Mouse (Mus musculus) ES-E14 (cell line): ENCODE results near the gene 4931429L15Rik. TPM values are rescaled to one million over a fixed set of nuclear protein-coding genes. Genes with fewer than 3 reads are reported as not detected.

Experiments used
- DNase-seq: peaks from one replicate; pipeline ENCODE4 v3.0.0-alpha.2; 2013; ENCODE audit warnings: low read depth, low spot score
- H3K27ac ChIP-seq: 2 replicates; pipeline ENCODE4 v1.5.1; 2012; ENCODE audit warnings: low read depth, mild to moderate bottlenecking, low read length, moderate library complexity, mixed read lengths; ENCODE audit not compliant: poor library complexity, insufficient read depth, severe bottlenecking
- H3K36me3 ChIP-seq: 2 replicates; pipeline ENCODE4 v1.6.1; 2012; ENCODE audit warnings: mild to moderate bottlenecking, low read length, moderate library complexity, mixed read lengths; ENCODE audit not compliant: control insufficient read depth, poor library complexity, insufficient read depth, severe bottlenecking
- H3K4me1 ChIP-seq, 2 experiments: fragments of 150-350 bp in 1 of 2; sonication (generic) in 1 of 2; 2 replicates each; pipeline ENCODE4 v1.6.1; 2012; ENCODE audit warnings: low read length in 2 of 2, mild to moderate bottlenecking in 1 of 2, mixed read lengths in 1 of 2; ENCODE audit not compliant: control insufficient read depth in 2 of 2, insufficient read depth in 2 of 2, poor library complexity in 1 of 2
- H3K4me3 ChIP-seq, 2 experiments: fragments of 150-350 bp in 1 of 2; sonication (generic) in 1 of 2; 2 replicates each; pipeline ENCODE4 v1.5.1; 2012; ENCODE audit warnings: low read length in 2 of 2, low read depth in 1 of 2, mild to moderate bottlenecking in 1 of 2, mixed read lengths in 1 of 2; ENCODE audit not compliant: insufficient read depth in 1 of 2, poor library complexity in 1 of 2, severe bottlenecking in 1 of 2
- H3K9ac ChIP-seq: 2 replicates; pipeline ENCODE4 v1.6.1; 2012; ENCODE audit warnings: low read depth, mild to moderate bottlenecking, low read length, mixed read lengths; ENCODE audit not compliant: poor library complexity, insufficient read depth, severe bottlenecking
- H3K9me3 ChIP-seq: fragments of 150-350 bp; sonication (generic); 2 replicates; pipeline ENCODE4 v1.6.1; 2012; ENCODE audit warnings: low read depth, mild to moderate bottlenecking, low read length; ENCODE audit not compliant: control insufficient read depth, insufficient read depth
- CHD2 ChIP-seq: IDR thresholded peaks from 2 replicates; pipeline ENCODE4 v1.6.1; 2014; ENCODE audit warnings: mild to moderate bottlenecking, low read depth, low read length, inconsistent platforms
- HCFC1 ChIP-seq: IDR thresholded peaks from 2 replicates; pipeline ENCODE4 v1.6.1; 2012; ENCODE audit warnings: low read length, inconsistent platforms, borderline replicate concordance; ENCODE audit not compliant: insufficient read depth
- MAFK ChIP-seq: IDR thresholded peaks from 2 replicates; pipeline ENCODE4 v1.6.1; 2014; ENCODE audit warnings: mild to moderate bottlenecking, low read depth, low read length, inconsistent platforms; ENCODE audit not compliant: insufficient read depth
- ZC3H11A ChIP-seq: IDR thresholded peaks from 2 replicates; pipeline ENCODE4 v1.6.1; 2012; ENCODE audit warnings: low read depth, mild to moderate bottlenecking, inconsistent platforms, low read length, borderline replicate concordance
- ZNF384 ChIP-seq: IDR thresholded peaks from 2 replicates; pipeline ENCODE4 v1.6.1; 2012; ENCODE audit warnings: low read depth, low read length, inconsistent platforms
- in situ Hi-C, 2 experiments: fragments of 600-800 bp; cut with MboI; formaldehyde crosslinking; loops; one replicate each; pipeline ENCODE4 v1.15.1; 2025; ENCODE audit warnings: low sequenced_read_pairs in 2 of 2, inconsistent platforms in 1 of 2; ENCODE audit not compliant: unreplicated experiment in 2 of 2
- total RNA-seq: library from RNA; depleted of rRNA; stranded (reverse); fragments of 300-350 nt; gene quantifications from 2 replicates; pipeline ENCODE4 v1.2.3, GENCODE M21; 2012

The 4931429L15Rik gene
- total RNA-seq, 1 experiment, result not detected

- in situ Hi-C loops, result no loop called here
- H3K36me3 ChIP-seq, result no peaks in the 10 kb centered on the region
- no peak for DNase-seq
- no peak overlapping the region for H3K9ac ChIP-seq
- TF ChIP-seq HCFC1 (no peak), ZNF384 (no peak), CHD2 (no peak), MAFK (no peak), ZC3H11A (no peak)
- no peak overlapping the region for H3K4me3 ChIP-seq
- no peak overlapping the region for H3K27ac ChIP-seq
- H3K4me1 ChIP-seq, result peaks cover 0 to 2% of the 10 kb centered on the region in 2 experiments; a peak in 1 of 4 replicates
- no peaks in the 10 kb centered on the region for H3K9me3 ChIP-seq
Measured at GRCm38 (mm10) chr9:46320461-46320860, 675 bp upstream of the 4931429L15Rik start.

- TF ChIP-seq ZC3H11A (0 out of 2 replicates have a peak, but pooled peaks have one; percentile 20), ZNF384 (no peak), MAFK (no peak), CHD2 (no peak)
- no peaks in the 10 kb centered on the region for H3K36me3 ChIP-seq
- no peaks in the 10 kb centered on the region for H3K9me3 ChIP-seq
- DNase-seq, result no peak
- H3K4me1 ChIP-seq, result no peaks in the 10 kb centered on the region
- H3K4me3 ChIP-seq, result no peak overlapping the region
- H3K27ac ChIP-seq, result no peak overlapping the region
- in situ Hi-C loops, result loop anchor here in 1 of 2 experiments (10.0 kb wide), 1 partner anchor 313 kb away; no protein-coding TSS in a partner anchor
- H3K9ac ChIP-seq, result no peak overlapping the region
Measured at GRCm38 (mm10) chr9:46317957-46318356, 1.8 kb downstream of the 4931429L15Rik start.

DNA sequence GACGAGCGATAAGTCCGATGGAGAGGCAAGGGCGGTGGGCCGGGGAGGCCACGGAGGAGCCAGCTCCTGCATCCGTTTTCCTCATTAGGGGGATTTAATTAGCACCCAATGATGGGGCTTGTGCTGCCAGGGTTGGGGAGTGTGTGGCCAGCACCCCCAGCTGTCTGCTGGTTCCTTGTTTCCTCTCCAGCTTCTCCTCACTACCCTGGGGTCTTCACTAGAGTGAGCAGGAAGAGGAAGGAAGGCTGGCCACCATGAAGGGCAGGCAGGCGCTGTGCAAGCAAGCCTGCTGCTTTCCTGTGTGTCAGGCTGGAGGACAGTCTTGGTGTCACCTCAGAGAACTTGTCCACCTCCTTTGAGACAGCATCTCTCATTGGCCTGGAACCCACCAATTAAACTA, 2.9 kb downstream of the 4931429L15Rik start:
- no peaks in the 10 kb centered on the region for H3K4me1 ChIP-seq
- no peak for TF ChIP-seq MAFK
- TF ChIP-seq ZNF384, result no peak
- TF ChIP-seq CHD2, result no peak
- no peak for TF ChIP-seq HCFC1
- TF ChIP-seq ZC3H11A, result no peak
- in situ Hi-C loops, result loop anchor here in 1 of 2 experiments (10.0 kb wide), 1 partner anchor 312 kb away; no protein-coding TSS in a partner anchor
- no peaks in the 10 kb centered on the region for H3K36me3 ChIP-seq
- H3K27ac ChIP-seq, result no peak overlapping the region
- H3K4me3 ChIP-seq, result no peak overlapping the region
- no peaks in the 10 kb centered on the region for H3K9me3 ChIP-seq
- DNase-seq, result no peak
- H3K9ac ChIP-seq, result no peak overlapping the region

DNA sequence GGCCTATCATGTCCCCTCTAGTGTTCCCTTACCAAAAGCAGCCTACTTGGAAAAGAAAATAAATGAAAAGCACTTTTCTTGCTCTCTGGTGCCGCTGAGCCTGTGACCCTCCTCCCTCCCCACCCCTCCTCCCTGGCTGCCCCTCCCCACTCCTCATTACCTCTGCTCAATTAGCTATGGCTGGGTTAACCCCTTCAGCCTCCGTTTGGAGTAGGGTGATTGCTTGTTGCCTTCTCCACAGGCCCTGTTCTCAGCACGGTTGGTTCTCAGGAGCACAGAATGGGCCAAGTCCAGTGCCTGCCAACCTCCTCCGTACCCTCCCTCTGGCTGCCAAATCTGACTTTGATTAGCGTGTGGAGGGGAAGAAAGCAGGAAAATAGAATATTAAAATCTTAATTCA, 3.4 kb downstream of the 4931429L15Rik start:
- in situ Hi-C loops, result loop anchor here in 1 of 2 experiments (10.0 kb wide), 1 partner anchor 312 kb away; no protein-coding TSS in a partner anchor

DNA sequence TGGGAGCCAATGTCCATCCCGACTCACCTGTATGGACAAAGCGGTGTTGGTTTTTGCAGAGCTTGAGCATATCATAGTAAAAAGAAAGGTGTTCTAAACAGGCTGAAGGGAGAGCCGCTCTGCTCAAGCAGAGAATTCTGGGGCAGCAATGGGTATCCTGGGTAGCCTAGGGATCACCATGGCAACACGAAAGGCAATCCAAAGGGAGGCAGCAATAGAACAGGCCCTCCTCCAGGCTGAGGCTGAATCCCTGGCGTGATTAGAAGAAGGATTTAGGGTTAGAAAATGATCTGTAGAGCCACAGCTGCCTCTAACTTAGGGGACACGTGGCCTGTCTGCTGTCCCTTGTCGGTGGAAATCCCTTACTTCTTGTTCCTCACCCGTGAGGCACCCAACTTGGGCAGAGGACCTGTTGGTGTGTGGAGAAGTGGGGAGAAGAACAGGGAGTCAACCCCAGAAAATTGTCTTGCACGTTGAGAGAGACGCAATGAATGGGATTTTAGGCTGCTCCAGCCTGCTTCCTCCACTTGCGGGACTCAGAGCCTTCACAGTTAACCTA, 3.9 kb downstream of the 4931429L15Rik start:
- Histone ChIP-seq H3K4me1 (no peaks in the 10 kb centered on the region), H3K9me3 (no peaks in the 10 kb centered on the region), H3K36me3 (no peaks in the 10 kb centered on the region), H3K4me3 (no peak overlapping the region), H3K9ac (no peak overlapping the region), H3K27ac (no peak overlapping the region)
- TF ChIP-seq ZNF384, result no peak
- in situ Hi-C loops, result loop anchor here in 1 of 2 experiments (10.0 kb wide), 1 partner anchor 311 kb away; no protein-coding TSS in a partner anchor
- DNase-seq, result no peak

More for the DNA sequence above, 3.4 kb downstream of the 4931429L15Rik start:
- Histone ChIP-seq H3K27ac (no peak overlapping the region), H3K4me1 (no peaks in the 10 kb centered on the region), H3K9me3 (no peaks in the 10 kb centered on the region), H3K4me3 (no peak overlapping the region), H3K36me3 (no peaks in the 10 kb centered on the region), H3K9ac (no peak overlapping the region)
- DNase-seq, result no peak
- TF ChIP-seq ZC3H11A (no peak), HCFC1 (no peak), CHD2 (no peak), MAFK (no peak), ZNF384 (no peak)
